Mouse (Mus musculus) embryonic facial prominence, embryonic 13.5 days (tissue): ENCODE results near the gene Cntrl. TPM values are rescaled to one million over a fixed set of nuclear protein-coding genes. Genes with fewer than 3 reads are reported as not detected.

Source experiments
- ATAC-seq: fragments of 200-750 bp; cut with Nextera tagmentation; 2 replicates; pipeline ENCODE4 v1.8.0; 2017; ENCODE audit warnings: low read depth; ENCODE audit not compliant: insufficient number of reproducible peaks, insufficient read depth, low FRiP score, low TSS enrichment
- H3K27ac ChIP-seq: fragments of 300-500 bp; sonication (generic); 2 replicates; pipeline ENCODE4 v1.5.1; 2015; ENCODE audit warnings: moderate library complexity, mild to moderate bottlenecking, inconsistent platforms
- H3K27me3 ChIP-seq: fragments of 300-500 bp; sonication (generic); 2 replicates; pipeline ENCODE4 v1.6.1; 2015; ENCODE audit warnings: mild to moderate bottlenecking, inconsistent platforms
- H3K36me3 ChIP-seq: fragments of 300-500 bp; sonication (generic); 2 replicates; pipeline ENCODE4 v1.6.1; 2015; ENCODE audit warnings: mild to moderate bottlenecking, inconsistent platforms
- H3K4me1 ChIP-seq: fragments of 300-500 bp; sonication (generic); 2 replicates; pipeline ENCODE4 v1.6.1; 2015; ENCODE audit warnings: inconsistent platforms
- H3K4me2 ChIP-seq: fragments of 300-500 bp; sonication (generic); 2 replicates; pipeline ENCODE4 v1.6.1; 2015; ENCODE audit warnings: moderate library complexity, mild to moderate bottlenecking, inconsistent platforms
- H3K4me3 ChIP-seq: fragments of 300-500 bp; sonication (generic); 2 replicates; pipeline ENCODE4 v1.5.1; 2015; ENCODE audit warnings: mild to moderate bottlenecking, inconsistent platforms
- H3K9ac ChIP-seq: fragments of 300-500 bp; sonication (generic); 2 replicates; pipeline ENCODE4 v1.6.1; 2015; ENCODE audit warnings: mild to moderate bottlenecking, inconsistent platforms
- H3K9me3 ChIP-seq: fragments of 300-500 bp; sonication (generic); 2 replicates; pipeline ENCODE4 v1.6.1; 2016; ENCODE audit warnings: inconsistent platforms
- WGBS: fragments of 180-500 bp; shearing (Covaris S2); methylation state at CpG from one replicate; pipeline ENCODE4 v1.1.7; 2015; ENCODE audit warnings: mixed read lengths; 5-methylcytosine and 5-hydroxymethylcytosine counted together
- polyA plus RNA-seq: library from polyadenylated mRNA; unstranded; fragments of >200 nt; fragmentation: Nextera tagmentation; extraction: Ambion mirVana; gene quantifications from 2 replicates; pipeline ENCODE4 v1.2.1, GENCODE M21; 2015

The Cntrl gene
- 32.1 and 32.3 TPM in 2 replicates for polyA plus RNA-seq

DNA sequence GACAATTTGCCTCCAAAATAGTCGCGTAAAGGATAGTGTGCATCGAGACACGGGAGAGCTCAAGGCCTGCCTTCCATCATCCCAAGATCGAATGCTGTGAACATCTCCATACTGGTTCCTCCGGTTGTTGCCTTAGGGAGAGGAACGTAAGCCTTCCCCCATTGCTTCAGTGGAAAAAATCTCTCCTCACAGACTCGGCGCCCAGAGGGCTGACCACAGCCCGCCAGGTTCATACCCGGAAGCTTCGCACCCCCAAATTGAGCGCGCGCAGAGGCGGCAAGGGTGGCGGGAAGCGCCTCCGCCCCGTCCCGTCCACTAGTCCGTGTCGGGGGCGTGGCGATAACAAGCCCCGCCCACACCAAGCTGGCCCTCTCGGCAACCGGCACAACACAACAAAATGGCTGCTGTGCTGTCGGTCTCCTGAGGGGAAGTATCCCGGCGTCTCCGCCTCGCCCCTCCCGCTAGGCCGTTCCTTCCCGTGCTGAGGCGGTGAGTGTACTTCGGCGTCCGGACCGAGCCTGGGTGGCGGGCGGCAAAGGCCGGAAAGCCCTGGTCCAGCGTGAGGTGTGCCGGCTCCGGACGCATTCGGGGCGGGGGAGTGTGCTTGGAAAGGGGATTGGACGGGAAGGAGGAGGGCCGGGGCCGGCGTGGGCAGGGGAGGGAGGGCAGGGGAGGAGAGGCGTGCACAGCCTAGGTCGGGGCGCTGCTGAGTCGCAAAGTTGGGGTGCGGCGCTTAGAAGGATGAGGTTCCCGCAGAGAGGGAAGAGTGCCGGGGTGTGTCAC is at the start of gene Cntrl:
TSS of gene Cntrl (plus strand) at position 352 of the 783 bp plus-strand sequence.
- ATAC-seq: peak; percentile 95

DNA sequence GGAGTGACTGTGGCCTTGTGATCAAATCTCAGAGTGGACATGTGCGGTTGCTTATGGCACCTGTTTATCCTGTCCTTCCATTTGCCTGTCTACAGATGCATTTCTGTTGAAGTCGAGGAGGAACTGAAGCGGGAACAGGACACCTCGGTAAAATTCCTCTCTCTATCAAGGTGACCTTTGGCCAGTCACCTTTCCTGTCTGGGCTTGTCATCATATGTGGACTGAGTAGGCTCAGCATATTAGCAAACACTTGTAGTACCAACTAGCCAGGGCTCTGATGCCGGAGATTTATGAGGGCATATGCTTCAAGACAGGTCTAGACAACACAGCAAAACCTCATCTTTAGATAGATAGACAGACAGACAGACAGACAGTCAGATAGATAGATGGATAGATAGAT is 49.0 kb upstream of the Cntrl start:
- Histone ChIP-seq H3K36me3 (no peaks in the 10 kb centered on the region), H3K4me1 (no peaks in the 10 kb centered on the region), H3K4me3 (no peak overlapping the region), H3K27me3 (no peaks in the 10 kb centered on the region), H3K4me2 (no peak overlapping the region), H3K9ac (no peak overlapping the region), H3K27ac (no peak overlapping the region), H3K9me3 (no peaks in the 10 kb centered on the region)
- 80% methylated on average over 5 of the region's 5 CpGs for WGBS
- ATAC-seq: no peak

More for the DNA sequence above, at the start of gene Cntrl:
- H3K27ac ChIP-seq: peak within 1 kb of the TSS; percentile 85
- no peaks in the 10 kb centered on the region for H3K27me3 ChIP-seq
- WGBS: under 1% methylated on average over 61 of the region's 62 CpGs
- peak within 1 kb of the TSS; percentile 78 for H3K9ac ChIP-seq
- H3K4me3 ChIP-seq: peak within 1 kb of the TSS; percentile 84
- peak within 1 kb of the TSS; percentile 71 for H3K4me2 ChIP-seq
- H3K36me3 ChIP-seq: 0 out of 2 replicates have a peak, but pooled peaks cover 2% of the 10 kb centered on the region
- H3K9me3 ChIP-seq: no peaks in the 10 kb centered on the region
- no peaks in the 10 kb centered on the region for H3K4me1 ChIP-seq

DNA sequence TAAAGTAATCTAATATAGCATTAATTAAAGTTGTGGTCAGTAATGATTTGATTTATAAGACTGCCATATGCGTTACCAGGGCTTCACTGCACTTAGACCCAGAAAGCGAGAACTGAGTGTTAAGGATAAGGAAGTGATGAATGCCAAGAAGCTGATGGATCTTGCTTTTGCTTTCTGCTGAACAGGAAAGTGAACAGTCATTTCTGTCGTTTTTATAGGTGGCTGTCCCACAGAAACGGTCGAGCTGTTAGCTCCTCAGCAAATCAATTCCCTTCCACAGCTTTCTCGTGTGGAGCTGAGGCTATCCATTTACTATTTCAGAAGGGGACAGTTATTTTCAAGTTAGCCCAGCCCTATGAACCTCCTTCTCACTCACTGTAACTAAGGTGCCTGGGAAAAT is 48.4 kb upstream of the Cntrl start:
- WGBS: 71% methylated on average over 6 of the region's 6 CpGs
- H3K36me3 ChIP-seq: no peaks in the 10 kb centered on the region
- H3K27ac ChIP-seq: no peak overlapping the region
- no peak for ATAC-seq
- no peak overlapping the region for H3K4me3 ChIP-seq
- no peak overlapping the region for H3K9ac ChIP-seq
- no peaks in the 10 kb centered on the region for H3K9me3 ChIP-seq
- no peaks in the 10 kb centered on the region for H3K27me3 ChIP-seq
- H3K4me2 ChIP-seq: no peak overlapping the region
- no peaks in the 10 kb centered on the region for H3K4me1 ChIP-seq

DNA sequence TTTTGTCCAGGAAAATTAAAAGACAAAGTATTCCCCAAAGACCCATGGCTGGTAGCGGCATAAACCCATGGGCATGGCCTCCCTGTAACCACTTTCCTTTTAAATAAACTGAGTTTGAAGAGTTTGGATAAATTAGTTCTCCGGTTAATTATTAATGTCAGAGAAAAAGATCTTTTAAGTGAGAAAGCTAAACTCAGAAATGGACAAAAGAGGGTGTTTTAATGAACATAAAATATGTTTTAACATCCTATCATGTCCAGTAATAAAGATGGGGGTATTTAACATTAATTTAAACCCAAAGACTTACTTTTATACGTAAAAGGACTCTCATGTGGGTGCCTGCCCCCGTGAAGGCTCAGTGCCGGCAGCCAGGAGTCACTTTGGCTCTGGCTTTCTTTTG is 48.0 kb upstream of the Cntrl start, which contains the start of gene Hc:
TSS of gene Hc (minus strand) at position 101 of the 400 bp plus-strand sequence.
- Histone ChIP-seq H3K27me3 (no peaks in the 10 kb centered on the region), H3K4me3 (no peak within 1 kb of the TSS), H3K36me3 (no peaks in the 10 kb centered on the region), H3K9me3 (no peaks in the 10 kb centered on the region), H3K4me1 (no peaks in the 10 kb centered on the region), H3K27ac (no peak within 1 kb of the TSS), H3K4me2 (no peak within 1 kb of the TSS), H3K9ac (no peak within 1 kb of the TSS)
- 85% methylated on average over 5 of the region's 5 CpGs for WGBS
- ATAC-seq: no peak

DNA sequence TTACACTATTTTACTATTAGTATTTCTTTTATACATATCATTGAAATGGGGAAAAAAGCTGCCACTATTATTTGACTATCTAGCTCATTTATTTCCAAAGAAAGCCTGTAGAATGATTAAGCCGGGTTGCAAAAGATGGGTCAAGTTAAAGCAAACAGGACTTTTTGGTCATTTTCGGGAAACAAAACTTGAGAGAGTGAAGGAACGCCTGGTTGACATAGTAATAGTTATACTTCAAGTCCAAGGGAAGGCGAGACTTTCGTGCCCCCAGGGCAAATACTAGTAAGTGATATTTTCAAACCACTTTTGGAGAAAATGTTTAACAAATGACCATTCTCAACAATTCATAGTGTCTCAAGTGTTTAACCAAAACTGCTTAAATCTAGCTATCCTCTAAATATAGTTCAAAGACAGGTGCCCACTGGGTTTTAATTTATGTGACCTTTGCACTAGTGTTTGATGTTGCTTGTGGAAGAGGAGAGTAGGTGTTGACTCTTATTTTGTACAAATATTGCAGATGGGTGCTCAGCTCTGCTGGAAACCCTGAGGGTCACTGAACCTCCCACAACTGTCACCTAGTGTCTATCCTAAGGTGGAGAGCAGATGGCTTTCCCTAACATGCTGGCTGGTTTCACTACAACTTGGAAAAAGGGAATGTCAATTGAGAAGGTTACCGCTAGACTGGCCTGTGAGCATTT is 45.8 kb upstream of the Cntrl start:
- 79% methylated on average over 6 of the region's 6 CpGs for WGBS
- Histone ChIP-seq H3K4me1 (no peaks in the 10 kb centered on the region), H3K9me3 (no peaks in the 10 kb centered on the region), H3K4me2 (no peak overlapping the region), H3K9ac (no peak overlapping the region), H3K27ac (no peak overlapping the region), H3K4me3 (no peak overlapping the region), H3K27me3 (no peaks in the 10 kb centered on the region), H3K36me3 (no peaks in the 10 kb centered on the region)
- ATAC-seq: no peak

DNA sequence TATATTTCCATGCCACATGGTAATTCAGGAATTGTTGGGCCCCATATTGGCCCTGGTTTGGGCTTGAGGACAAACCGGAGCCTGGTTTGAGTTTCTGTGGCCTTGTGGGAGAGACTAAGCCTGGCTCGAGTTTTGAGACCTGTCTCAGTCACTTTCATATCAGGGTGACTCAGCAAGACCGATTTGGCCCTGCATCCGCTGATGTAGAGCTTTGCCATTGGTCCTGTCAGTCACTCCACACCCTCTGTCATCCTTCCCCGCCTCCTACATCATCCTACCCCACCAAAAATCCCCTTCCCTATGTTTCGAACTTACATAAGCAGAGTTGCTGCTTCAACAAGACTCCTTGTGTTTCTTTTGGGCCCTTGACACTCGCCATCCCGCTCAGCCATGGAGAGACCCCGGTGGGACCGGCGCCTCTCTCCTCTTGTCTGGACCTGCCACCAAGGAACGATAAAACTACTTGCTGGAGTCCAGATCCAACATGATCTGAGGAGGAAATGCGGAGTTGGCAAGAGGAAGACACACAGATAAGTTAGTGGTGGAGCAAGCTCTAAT is 42.7 kb upstream of the Cntrl start:
- no peak overlapping the region for H3K27ac ChIP-seq
- no peaks in the 10 kb centered on the region for H3K27me3 ChIP-seq
- ATAC-seq: no peak
- no peaks in the 10 kb centered on the region for H3K9me3 ChIP-seq
- no peak overlapping the region for H3K4me3 ChIP-seq
- WGBS: 86% methylated on average over 13 of the region's 13 CpGs
- no peaks in the 10 kb centered on the region; the same call in 1 of the 2 replicates for H3K4me1 ChIP-seq
- H3K9ac ChIP-seq: no peak overlapping the region
- no peak overlapping the region for H3K4me2 ChIP-seq
- H3K36me3 ChIP-seq: no peaks in the 10 kb centered on the region

DNA sequence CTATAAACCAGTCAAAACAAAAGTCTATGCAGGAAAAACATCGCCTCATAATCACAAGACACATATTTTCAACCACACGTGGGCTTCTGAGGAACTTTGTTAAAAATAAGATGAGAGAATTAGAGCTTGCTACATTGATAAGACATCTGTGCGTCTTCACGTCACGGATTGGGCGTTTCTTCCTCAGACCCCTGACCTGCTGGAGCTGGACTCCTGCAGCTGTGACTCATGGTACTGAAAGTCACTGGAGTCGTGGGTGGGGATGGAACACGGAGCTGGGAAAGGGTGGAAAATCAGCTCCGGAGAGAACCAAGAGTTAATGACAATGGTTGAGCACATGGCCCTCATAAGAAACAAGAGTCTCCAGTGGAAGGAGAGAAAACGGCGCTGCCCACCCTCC is 42.2 kb upstream of the Cntrl start:
- 86% methylated on average over 11 of the region's 11 CpGs for WGBS
- Histone ChIP-seq H3K4me1 (no peaks in the 10 kb centered on the region; the same call in 1 of the 2 replicates), H3K9ac (no peak overlapping the region), H3K9me3 (no peaks in the 10 kb centered on the region), H3K27me3 (no peaks in the 10 kb centered on the region), H3K4me3 (no peak overlapping the region), H3K36me3 (no peaks in the 10 kb centered on the region), H3K4me2 (no peak overlapping the region), H3K27ac (no peak overlapping the region)
- no peak for ATAC-seq

DNA sequence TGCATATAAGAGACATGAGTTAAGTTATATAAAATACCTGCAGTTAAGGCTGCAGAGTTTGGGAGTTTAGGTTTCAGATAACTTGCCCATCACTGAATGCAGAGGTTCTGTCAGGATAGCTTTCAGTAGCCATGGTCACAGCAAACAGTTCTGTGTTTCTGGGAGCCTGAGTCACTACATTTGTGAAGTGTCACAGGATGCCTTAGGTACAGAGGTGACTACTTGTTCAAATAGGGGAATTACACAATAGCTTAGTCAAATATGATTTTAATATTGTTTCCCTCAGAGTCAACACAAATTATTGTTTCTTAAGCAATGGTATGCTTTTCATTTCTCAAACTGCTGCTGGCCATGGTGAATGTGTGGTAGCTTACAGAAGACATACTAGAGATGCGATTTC is 40.2 kb upstream of the Cntrl start:
- no peak overlapping the region for H3K27ac ChIP-seq
- no peaks in the 10 kb centered on the region for H3K9me3 ChIP-seq
- no peak overlapping the region for H3K4me2 ChIP-seq
- no peaks in the 10 kb centered on the region; the same call in 1 of the 2 replicates for H3K4me1 ChIP-seq
- no peaks in the 10 kb centered on the region for H3K27me3 ChIP-seq
- no peak overlapping the region for H3K4me3 ChIP-seq
- H3K36me3 ChIP-seq: no peaks in the 10 kb centered on the region
- no peak overlapping the region for H3K9ac ChIP-seq
- WGBS: 90% methylated on average over 1 of the region's 1 CpGs
- no peak for ATAC-seq

DNA sequence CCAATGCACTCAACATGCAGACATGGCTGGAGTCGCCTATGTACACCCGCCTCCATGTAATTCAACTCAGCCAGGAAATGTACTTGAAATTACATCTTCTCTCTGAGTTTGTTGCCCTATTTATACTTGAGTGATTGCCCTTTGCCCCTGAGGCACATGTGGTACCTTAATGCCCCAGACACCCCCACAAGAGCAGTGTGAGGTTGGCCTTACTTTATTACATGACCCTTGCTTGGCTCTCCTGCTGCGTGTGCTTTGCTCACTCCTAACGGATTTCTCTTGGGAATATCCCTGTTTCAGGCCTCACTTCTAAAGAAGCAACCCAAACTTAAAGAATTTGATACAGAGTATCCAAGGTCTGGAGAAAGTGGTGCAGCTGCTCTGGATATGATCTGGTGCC is 39.0 kb upstream of the Cntrl start:
- Histone ChIP-seq H3K9me3 (no peaks in the 10 kb centered on the region), H3K4me1 (no peaks in the 10 kb centered on the region; the same call in 1 of the 2 replicates), H3K9ac (no peak overlapping the region), H3K4me3 (no peak overlapping the region), H3K27ac (no peak overlapping the region), H3K36me3 (no peaks in the 10 kb centered on the region), H3K27me3 (no peaks in the 10 kb centered on the region), H3K4me2 (no peak overlapping the region)
- ATAC-seq: no peak
- WGBS: 76% methylated on average over 4 of the region's 4 CpGs

DNA sequence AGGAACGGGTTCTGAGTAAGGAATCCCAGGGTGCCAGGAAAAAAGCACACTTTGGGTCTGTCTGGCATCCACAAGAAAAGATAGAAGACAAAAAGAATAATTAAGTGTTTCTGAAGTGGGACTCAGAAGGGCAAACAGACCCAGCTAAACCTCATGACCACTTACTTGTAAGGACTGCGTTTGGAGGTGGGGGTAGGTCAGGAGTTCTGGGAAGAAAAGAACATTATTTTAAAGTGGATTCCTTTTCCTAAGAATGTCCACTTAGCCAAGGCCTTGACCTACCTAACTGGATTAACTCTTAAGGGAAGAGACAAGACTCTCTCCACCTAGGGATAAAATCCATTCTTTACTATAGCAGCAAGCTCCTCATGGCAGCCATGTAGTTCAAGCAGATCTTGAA is 36.7 kb upstream of the Cntrl start:
- Histone ChIP-seq H3K9me3 (no peaks in the 10 kb centered on the region), H3K27ac (no peak overlapping the region), H3K36me3 (no peaks in the 10 kb centered on the region), H3K4me3 (no peak overlapping the region), H3K9ac (no peak overlapping the region), H3K27me3 (no peaks in the 10 kb centered on the region), H3K4me2 (no peak overlapping the region), H3K4me1 (no peaks in the 10 kb centered on the region; the same call in 1 of the 2 replicates)
- no peak for ATAC-seq
- 65% methylated on average over 2 of the region's 2 CpGs for WGBS

DNA sequence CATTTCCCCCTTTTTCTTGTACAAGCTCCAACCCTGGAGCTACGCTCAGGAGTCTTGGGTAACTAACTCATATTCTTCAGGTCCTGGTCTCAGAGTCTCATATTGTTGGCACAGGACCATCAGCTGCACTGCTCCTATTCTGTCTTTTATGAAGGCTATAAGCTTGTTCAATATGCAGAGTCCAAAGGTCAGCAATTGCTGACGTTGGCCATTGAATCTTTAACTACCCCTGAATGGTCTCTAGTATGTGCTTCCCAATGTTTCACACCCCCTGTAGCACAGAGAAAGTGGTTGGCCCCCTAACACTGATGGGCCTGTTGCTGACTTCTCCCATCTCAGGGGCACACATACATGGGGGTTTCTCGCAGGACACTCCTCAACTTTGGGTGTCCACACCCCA is 35.0 kb upstream of the Cntrl start:
- Histone ChIP-seq H3K27ac (no peak overlapping the region), H3K4me2 (no peak overlapping the region), H3K4me3 (no peak overlapping the region), H3K4me1 (no peaks in the 10 kb centered on the region; the same call in 1 of the 2 replicates), H3K9me3 (no peaks in the 10 kb centered on the region), H3K9ac (no peak overlapping the region), H3K27me3 (no peaks in the 10 kb centered on the region), H3K36me3 (no peaks in the 10 kb centered on the region)
- WGBS: 95% methylated on average over 3 of the region's 3 CpGs
- no peak for ATAC-seq
